Mouse (Mus musculus) neutrophil, adult 65 days (primary cell): ENCODE data around the gene Gm21961. TPM values are rescaled to one million over a fixed set of nuclear protein-coding genes. Genes with fewer than 3 reads are reported as not detected.

Experiments used
- total RNA-seq: library from RNA; stranded (reverse); gene quantifications from 2 replicates; pipeline ENCODE4 v1.2.4, GENCODE M21; 2023

Gm21961 gene
- total RNA-seq: not detected in 2 replicates

DNA sequence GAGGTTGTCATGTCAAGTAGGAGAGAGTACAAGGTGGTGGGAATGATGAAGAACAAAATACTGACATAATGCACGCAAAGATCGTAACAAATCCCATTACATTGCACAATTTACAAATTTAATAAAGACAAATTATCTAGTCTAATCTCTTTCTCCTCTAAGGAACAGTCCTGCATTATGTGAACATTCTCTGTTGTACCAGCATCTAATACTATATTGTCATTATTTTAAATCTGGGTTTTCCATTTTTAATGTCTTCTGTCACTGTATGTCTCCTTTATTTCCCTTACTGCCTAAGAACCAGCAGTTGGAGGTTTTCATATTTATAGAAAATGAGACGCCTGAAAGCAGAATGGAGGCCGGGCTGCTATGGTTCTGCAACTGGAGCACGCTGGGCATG, at the start of gene Gm21961:
TSS of gene Gm21961 (minus strand) at position 101 of the 400 bp plus-strand sequence.

Other genes with a start within 250 kb of the Gm21961 start
- gene Gm21798, start 197.2 kb downstream of the Gm21961 start, total RNA-seq: not detected in 2 replicates